Mouse (Mus musculus) kidney, postnatal 36 days (tissue): Measurements from ENCODE around the gene Galnt13.
"Not testable (repeated sequence)": the region's sequence is repeated elsewhere in the genome, so short reads cannot be mapped to it uniquely, and the experiment has no call there.

Experiments
- DNase-seq, 2 experiments: peaks; one replicate each; pipeline ENCODE4 v3.0.0; 2021 to 2022; ENCODE audit warnings: mixed read lengths in 2 of 2

The Galnt13 gene

DNA sequence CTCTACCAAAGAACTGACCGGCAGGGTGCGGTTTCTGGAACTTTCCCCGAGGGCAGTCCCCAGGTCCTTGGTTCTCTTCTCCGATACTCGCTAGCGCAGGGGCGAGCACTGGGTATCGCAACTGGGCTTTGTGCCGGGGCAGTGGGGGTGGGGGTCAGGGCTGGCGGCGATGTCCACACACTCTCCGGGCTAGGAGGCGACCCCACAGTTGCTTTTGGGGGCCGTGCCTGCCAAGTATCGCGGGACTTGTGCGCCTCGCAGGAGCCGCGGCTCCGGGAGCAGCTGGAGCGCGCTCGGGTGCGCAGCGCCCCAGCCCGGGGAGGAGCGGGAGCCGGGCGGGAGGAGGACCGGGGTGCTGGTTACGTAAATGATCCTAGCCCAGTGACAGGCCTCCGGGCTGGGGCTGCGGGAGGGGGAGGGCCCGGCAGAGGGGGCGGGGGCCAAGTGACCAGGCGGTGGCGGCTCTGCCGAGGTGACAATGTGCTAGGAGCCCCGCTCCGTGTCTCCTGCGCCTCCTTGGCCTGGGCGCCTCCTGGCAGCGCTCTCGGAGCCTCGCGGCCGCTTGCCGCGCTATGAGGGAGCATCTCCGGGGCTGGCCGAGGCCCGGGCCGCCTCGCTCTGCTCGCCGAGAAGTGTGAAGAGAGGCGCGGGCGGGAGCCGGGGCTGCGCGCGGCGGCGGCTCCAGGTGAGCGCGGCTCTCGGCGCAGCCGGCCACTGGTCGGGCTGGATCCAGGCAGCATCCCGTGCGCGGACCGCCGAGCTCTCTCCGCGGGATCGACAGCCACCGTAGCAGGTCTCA is at the start of gene Galnt13:
Gene Galnt13 (plus strand): TSS at position 381 of the 799 bp plus-strand sequence.
- DNase-seq: no peak

DNA sequence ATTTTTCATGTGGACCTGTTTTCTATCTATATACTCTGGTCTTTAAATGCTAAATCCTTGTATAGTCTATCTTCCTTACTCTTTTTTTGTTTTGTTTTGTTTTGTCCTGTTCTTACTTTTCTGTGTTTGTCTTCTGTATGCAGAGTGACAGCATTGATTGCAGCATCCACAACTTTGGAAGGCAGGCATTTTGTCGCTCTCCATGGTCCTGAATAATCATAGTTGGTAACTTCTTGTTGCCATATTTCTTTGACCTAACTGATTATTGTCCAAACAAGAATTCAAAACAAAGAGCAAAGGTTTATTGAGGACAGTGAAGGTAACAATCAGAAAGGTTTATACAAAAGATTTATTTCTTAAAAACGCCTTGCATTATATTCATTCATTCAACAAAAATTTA is 5.1 kb upstream of the Galnt13 start:
- no peak for DNase-seq

- no peak for DNase-seq
Observed at GRCm38 (mm10) chr2:54435380-54435779, 737 bp upstream of the Galnt13 start.

DNA sequence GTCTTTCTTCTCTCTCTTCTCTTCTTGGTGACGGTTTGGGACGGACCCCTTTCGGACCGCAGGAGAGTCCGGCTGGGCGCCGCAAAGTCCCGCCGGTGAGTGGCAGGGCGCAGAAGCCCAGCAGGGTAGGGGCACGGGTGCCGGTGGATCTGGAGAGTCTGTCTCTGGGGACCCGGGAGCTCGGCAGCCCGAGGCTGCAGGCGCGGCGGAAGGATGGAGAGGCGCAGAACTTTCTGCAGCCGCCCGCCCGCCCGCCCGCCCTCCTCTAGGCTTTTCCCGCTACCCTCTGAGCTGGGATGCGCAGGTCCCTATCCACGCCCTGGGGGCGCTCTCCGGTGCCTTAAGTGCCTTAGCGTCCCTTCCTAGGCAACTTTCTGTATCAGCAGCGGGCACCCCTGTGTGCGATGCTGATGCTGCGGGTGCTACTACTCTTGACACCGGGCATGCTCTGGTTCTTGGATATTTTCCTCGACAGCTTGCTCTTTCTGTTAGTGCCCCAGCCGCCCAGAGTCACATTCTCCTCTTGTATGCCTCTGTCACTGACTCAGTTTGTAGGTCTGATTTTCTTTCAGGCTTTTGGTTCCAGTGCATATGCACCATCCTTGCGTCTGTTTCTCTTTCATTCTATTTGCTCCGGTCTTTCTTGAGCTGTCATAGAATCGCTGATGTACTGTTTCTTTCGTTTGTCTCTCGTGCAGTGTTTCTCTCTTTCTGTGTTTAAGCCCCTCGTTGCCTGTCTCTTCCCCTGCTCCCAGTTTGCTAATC is 801 bp downstream of the Galnt13 start:
- no peak for DNase-seq

GRCm38 (mm10) chr2:54437501-54437830 is 1.3 kb downstream of the Galnt13 start:
- DNase-seq: no peak

GRCm38 (mm10) chr2:54442734-54443500 is 6.8 kb downstream of the Galnt13 start:
- no peak for DNase-seq

DNA sequence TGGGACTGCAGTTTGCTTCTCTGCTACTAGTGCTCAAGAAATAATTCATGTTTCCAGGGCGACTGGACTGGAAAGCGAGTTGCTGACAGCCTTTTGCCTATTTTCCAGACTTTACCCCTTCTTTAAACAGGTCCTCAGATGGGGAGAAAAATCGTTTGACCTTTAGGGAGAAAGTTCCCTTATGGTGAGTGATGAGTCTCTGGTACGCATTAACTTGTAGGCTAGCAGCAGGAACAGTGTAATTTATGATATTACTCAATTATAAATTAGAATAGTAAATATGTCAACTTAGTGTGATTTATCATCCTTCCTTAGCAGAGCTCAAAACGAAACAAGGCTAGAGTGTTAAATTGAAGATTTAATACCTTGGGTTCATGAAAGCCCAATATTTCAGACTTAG is 47.3 kb downstream of the Galnt13 start:
- DNase-seq: no peak

- no peak for DNase-seq
Observed at GRCm38 (mm10) chr2:54522989-54523388, 86.9 kb downstream of the Galnt13 start.

DNA sequence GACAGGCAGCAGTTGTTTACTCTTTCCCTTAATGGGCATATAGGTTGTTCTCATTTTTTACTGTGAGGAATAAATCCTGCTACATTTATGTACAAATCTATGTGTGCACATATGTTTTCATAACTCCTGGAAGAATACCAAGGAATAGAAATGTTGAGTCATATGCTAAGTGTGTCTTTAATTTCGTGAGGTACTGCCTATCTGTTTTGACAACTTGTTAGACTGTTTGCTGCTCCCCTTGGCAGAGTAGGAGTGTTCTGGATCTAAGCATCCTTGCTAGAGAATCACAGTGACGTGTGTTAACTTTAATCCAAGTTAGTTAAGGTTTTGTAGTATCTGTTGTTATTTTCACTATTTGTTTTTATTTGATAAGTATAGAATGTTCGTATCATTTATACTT is 91.0 kb downstream of the Galnt13 start:
- no peak for DNase-seq

DNA sequence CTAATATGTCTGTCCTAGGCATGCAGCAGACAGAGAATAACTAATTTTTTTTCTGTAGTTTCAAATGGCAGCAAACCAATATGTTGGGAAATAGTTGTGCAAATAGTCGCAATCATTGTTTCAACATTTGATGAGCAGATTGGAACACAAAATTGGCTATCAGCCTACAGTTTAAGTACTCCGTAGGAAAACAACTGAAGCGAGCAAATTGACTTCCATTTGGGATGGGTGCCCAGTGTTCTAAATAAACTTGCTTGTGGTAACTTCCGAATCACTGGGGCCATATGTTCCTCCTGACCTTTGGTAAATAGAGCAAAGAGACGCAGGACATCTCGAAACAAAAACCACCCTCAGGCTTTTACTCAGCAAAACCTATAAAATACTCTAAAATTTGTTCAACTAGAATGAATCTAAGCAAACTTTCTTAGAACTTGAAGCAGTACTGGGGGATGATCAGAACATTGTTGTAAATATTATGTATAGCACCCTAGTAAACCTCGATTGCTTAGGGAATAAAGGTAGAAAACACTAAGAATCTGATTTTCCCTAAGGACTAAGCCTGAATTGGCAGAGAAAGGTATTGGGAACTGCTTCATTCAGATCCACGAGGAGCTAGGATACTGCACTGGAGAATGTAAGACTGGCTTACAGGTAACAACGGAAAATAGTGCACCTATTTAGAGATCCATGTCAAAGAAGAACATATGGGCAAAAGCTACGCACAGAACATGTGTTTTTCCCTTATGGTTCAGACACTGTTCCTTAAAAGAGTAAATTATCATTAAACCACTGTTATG is 122.4 kb downstream of the Galnt13 start:
- no peak for DNase-seq

DNA sequence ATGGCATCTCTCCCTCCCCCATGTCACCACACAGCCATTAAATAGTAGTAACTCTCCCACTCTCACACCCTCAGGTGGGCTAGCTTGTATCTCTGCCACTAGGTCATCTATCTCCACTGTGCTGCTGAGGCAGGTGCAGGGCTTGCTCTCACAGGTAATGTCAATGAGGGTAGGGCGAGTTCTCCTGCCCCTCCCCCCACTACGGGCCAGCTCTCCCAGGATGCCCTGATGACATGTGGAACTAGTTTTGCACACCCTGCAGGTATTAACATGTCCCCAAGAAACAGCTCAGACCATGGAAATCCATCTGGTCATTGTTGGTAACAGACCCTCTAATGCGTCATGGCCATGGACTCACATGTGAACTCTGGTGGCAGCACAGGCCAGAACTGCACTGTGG is 129.0 kb downstream of the Galnt13 start:
- no peak for DNase-seq

DNA sequence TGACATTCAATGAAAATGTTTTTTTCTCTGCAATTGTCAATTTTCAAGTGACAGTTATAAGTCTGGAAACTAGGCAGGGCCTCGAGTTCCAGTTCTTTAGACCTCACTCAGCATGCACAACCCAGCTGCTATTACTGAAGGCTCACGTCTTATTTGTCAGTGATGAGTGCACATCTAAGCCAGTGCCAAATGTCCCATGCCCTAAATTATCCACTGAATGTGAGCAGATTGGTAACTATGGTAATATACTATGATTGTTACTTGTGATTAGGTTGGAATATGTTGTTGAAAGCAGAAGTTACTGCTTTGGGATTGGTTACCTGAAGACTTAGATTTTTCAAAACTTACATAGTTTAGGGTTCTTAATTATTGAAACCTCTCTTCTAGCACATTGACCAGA is 131.1 kb downstream of the Galnt13 start:
- DNase-seq: no peak

DNA sequence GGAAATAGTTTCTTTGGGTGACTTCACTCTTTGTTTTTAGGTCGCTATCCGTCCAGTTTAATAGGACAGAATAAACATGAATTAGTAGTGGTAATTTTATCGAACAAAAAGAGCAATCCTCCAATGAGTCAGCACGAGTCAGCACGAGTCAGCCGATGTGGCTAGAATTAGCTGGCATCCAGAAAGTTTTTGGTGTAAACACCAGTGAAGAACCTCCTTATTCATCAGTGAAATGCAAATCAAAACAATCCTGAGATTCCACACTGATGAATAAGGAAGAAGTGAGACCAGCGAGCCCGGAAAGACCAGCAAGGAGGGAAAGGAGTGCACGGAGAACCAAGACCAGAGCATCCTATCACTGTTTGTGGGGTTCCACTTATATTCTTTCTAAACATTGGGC is 131.5 kb downstream of the Galnt13 start:
- no peak for DNase-seq

DNA sequence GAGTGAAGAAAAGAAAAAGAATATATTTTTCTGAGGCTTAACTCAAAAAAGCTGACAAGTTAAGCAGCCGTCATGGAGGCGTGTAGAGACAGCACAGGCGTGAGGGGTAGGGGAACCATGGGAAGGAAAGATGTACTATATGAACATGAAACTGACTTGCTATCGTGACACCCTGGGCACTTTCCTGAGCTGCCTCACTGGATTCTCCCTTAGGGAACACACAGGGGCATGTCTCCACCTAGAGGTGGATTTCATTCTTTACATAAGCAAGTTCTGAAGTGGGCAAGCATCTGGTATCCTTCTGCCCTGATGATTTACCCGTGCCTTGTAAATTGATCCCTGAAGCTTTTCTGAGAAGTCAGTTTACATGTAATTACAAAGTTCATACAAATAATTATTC is 277.7 kb downstream of the Galnt13 start:
- DNase-seq: not testable (repeated sequence)

DNA sequence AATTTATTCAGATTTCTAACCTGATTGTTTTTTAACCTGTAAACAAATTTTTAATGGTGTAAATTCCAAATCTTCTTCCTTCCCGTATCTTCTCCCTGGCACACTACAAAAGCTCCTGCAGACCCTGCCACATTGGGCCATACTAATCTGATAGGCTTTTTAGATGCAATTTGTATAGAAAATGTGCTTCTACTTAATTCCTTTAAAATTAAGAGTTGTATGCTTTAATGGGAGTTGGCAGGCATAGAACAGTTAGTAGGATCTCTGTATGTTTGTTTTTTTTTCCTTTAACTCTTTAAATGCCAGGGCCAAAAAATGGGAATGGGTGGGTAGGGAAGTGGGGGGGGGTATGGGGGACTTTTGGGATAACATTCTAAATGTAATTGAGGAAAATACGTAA is 315.1 kb downstream of the Galnt13 start:
- no peak for DNase-seq

DNA sequence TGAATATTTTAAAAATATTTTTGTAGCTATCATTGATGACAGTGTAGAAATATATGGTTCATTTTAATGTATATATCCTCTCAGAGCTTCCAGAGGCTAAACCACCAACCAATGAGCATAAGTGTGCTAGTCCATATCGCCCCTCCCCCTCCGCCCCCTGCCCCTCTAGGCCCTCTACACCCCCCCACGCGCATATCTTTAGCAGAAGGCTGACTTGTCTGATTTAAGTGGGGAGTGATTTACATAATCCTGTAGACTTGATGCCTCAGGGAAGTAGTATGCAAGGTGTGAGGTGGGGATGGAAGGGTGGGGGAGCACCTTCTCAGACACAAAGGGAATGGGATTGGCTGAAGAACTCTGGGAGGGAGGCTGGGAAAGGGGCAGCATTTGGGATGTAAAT is 323.7 kb downstream of the Galnt13 start:
- DNase-seq: no peak

DNA sequence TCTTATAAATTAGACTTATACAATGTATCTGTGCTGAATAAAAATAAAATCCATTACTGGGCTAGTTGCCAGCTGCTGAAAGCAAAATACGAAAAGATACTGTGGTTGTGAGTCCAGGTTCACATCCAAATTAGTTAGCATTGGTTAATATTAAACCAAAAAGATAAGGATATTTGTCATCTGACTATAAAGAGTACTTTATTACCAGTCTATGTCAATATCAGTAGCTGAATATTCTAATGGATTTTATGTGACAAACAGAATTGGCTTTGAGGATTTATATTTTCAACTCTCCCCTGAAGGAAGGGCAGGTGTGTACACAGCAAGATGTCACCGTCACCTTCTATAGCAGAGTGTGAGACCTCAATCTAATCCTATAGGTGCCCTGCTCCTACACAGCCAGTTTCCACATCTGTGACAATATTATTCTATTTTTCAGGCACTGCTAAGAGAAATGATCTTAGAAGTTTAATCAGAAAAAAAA is 342.7 kb downstream of the Galnt13 start:
- DNase-seq: no peak

- no peak for DNase-seq
Observed at GRCm38 (mm10) chr2:54813670-54814256, 377.6 kb downstream of the Galnt13 start.

DNA sequence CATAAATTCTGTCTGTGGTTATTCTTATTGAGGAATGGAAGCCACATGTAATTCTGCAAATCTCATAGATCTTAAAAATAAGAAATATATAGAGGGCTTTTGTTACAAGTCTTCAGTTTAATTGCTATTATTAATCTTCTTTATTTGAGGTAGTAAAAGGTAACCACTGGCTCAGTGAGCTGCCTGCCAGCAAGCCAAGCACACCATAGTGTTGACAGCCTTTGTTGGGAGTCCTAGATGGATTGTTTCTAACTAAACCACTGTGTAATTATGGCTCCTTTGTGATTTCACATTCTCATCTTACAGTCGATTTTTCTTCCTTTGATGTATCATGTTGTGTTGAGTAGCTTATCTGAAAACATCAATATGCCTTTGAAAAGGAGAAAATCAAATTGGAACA is 405.1 kb downstream of the Galnt13 start:
- DNase-seq: no peak

DNA sequence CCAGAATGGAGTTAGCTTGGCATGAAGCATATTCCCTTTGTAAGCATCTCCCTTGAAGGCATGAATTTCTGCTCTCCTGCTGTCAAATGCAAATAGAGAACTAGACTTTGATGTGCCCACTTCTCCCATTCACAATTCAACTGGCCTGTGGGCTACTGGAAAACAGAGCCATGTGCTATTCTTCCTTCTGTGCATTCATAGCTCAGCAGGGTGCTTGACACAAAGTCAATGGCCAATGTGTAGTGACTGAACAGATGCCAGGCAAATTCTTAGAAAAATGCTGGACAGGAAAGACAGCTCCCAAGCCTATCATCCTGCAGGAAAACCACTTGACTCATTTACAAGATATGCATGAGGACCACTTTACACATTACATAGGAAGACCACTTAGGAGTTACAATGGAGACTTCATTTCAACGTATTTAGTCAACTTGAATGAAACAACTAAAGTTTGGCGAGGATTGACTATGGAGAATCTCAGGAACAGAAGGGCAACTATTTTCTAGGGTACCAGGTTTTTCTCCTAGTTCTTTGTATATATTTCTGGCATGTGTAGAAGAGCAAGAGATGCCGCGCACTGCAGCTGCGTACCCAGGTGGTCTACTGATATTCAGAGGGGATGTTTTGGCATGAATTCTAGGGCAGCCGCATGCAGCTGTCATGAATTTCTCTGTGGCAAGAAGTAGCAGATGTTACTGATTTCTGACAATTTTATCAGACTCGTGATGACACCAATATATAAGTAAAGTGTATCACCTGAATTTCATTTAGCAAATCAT is 470.4 kb downstream of the Galnt13 start:
- DNase-seq: no peak

DNA sequence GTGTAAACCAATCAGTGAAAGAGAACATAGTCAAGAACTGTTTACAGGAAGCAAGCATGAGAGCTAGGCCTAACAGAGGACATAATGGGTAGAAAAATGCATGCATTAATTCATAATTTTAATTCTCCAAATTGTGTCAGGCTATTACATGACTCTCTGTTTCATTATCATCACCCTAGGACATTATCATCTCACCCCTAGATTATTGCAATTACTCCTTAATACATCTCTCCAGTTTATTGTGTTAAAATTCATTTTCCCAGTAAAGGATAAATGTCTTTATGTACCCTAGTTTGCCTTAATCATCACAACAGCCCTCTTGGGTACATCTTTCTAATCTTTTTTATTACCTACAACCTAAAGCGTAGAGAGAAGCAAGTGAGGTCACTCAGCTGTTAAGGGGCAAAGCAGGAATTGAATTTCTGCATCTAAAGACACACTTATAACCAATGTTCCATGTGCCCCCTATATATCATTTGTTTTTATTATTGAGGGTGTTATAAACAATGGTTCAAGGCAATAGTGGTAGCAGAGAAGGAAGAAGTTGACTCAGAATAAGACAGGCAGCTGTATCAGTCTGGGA is 479.1 kb downstream of the Galnt13 start:
- DNase-seq: no peak
